Mouse (Mus musculus) heart, embryonic 16.5 days (tissue): ENCODE data around the gene Prkcd. TPM values are rescaled to one million over a fixed set of nuclear protein-coding genes. Genes with fewer than 3 reads are reported as not detected.

ENCODE experiments used
- ATAC-seq: fragments of 200-750 bp; cut with Nextera tagmentation; replicated peaks from 2 replicates; pipeline ENCODE4 v1.8.0; 2017; ENCODE audit warnings: moderate number of reproducible peaks; ENCODE audit not compliant: insufficient read depth, low FRiP score; ENCODE audit errors: extremely low read depth
- H3K27ac ChIP-seq: fragments of 300-500 bp; sonication (generic); 2 replicates; pipeline ENCODE4 v1.5.1; 2014; ENCODE audit warnings: mild to moderate bottlenecking, low read length, control low read depth, moderate library complexity
- H3K27me3 ChIP-seq: fragments of 300-500 bp; sonication (generic); 2 replicates; pipeline ENCODE4 v1.6.1; 2014; ENCODE audit warnings: low read length, mixed read lengths; ENCODE audit not compliant: control insufficient read depth, insufficient read depth
- H3K36me3 ChIP-seq: fragments of 300-500 bp; sonication (generic); 2 replicates; pipeline ENCODE4 v1.6.1; 2014; ENCODE audit not compliant: control insufficient read depth, insufficient read depth
- H3K4me1 ChIP-seq: fragments of 300-500 bp; sonication (generic); 2 replicates; pipeline ENCODE4 v1.6.1; 2014; ENCODE audit warnings: low read length, mixed read lengths; ENCODE audit not compliant: control insufficient read depth, insufficient read depth
- H3K4me2 ChIP-seq: fragments of 300-500 bp; sonication (generic); 2 replicates; pipeline ENCODE4 v1.6.1; 2014; ENCODE audit warnings: low read depth, mild to moderate bottlenecking, control low read depth, low read length
- H3K4me3 ChIP-seq: fragments of 300-500 bp; sonication (generic); 2 replicates; pipeline ENCODE4 v1.5.1; 2014; ENCODE audit warnings: mild to moderate bottlenecking, control low read depth, low read length
- H3K9ac ChIP-seq: fragments of 300-500 bp; sonication (generic); 2 replicates; pipeline ENCODE4 v1.6.1; 2014; ENCODE audit warnings: low read length, control low read depth
- H3K9me3 ChIP-seq: fragments of 300-500 bp; sonication (generic); replicated peaks from 2 replicates; pipeline ENCODE4 v1.6.1; 2016; ENCODE audit warnings: low read length; ENCODE audit not compliant: control insufficient read depth
- WGBS: fragments of 180-500 bp; shearing (Covaris S2); extraction: QIAGEN DNeasy Blood & Tissue Kit; methylation state at CpG from one replicate; pipeline ENCODE4 v1.1.7; 2014; 5-methylcytosine and 5-hydroxymethylcytosine counted together
- polyA plus RNA-seq: library from polyadenylated mRNA; unstranded; fragments of >200 nt; fragmentation: Nextera tagmentation; extraction: Ambion mirVana; gene quantifications from 2 replicates; pipeline ENCODE4 v1.2.1, GENCODE M21; 2015

Gene Prkcd
- polyA plus RNA-seq, 1 experiment from 2014 or later: 40.7 TPM

GRCm38 (mm10) chr14:30618746-30619275 lies 7.2 kb downstream of the Prkcd start:
- H3K27ac ChIP-seq: no peak overlapping the region
- 89% methylated on average over 2 of the region's 2 CpGs for WGBS
- no peak overlapping the region for H3K4me3 ChIP-seq
- H3K36me3 ChIP-seq: no peaks in the 10 kb centered on the region
- no peak overlapping the region for H3K9ac ChIP-seq
- peaks cover 10% of the 10 kb centered on the region; the same call in 1 of the 2 replicates for H3K4me1 ChIP-seq
- no peaks in the 10 kb centered on the region for H3K27me3 ChIP-seq
- H3K9me3 ChIP-seq: no peaks in the 10 kb centered on the region
- ATAC-seq: no peak
- H3K4me2 ChIP-seq: no peak overlapping the region

- no peak overlapping the region for H3K9ac ChIP-seq
- 71% methylated on average over 2 of the region's 2 CpGs for WGBS
Measured at GRCm38 (mm10) chr14:30616751-30617150, 9.3 kb downstream of the Prkcd start.

GRCm38 (mm10) chr14:30612962-30613715 lies 12.9 kb downstream of the Prkcd start:
- H3K27me3 ChIP-seq: no peaks in the 10 kb centered on the region
- ATAC-seq: no peak
- no peak overlapping the region for H3K9ac ChIP-seq
- H3K36me3 ChIP-seq: 0 out of 2 replicates have a peak, but pooled peaks cover 3% of the 10 kb centered on the region
- WGBS: 78% methylated on average over 2 of the region's 2 CpGs
- no peaks in the 10 kb centered on the region for H3K9me3 ChIP-seq
- H3K4me3 ChIP-seq: no peak overlapping the region
- no peak overlapping the region for H3K4me2 ChIP-seq
- H3K27ac ChIP-seq: no peak overlapping the region
- H3K4me1 ChIP-seq: peaks cover 23% of the 10 kb centered on the region

More at GRCm38 (mm10) chr14:30616751-30617150, 9.3 kb downstream of the Prkcd start:
- Histone ChIP-seq H3K36me3 (no peaks in the 10 kb centered on the region), H3K9me3 (no peaks in the 10 kb centered on the region), H3K27ac (no peak overlapping the region), H3K27me3 (no peaks in the 10 kb centered on the region), H3K4me1 (peaks cover 14% of the 10 kb centered on the region; the same call in 1 of the 2 replicates), H3K4me2 (no peak overlapping the region), H3K4me3 (no peak overlapping the region)
- no peak for ATAC-seq

GRCm38 (mm10) chr14:30612523-30612922 lies 13.5 kb downstream of the Prkcd start:
- Histone ChIP-seq H3K9me3 (no peaks in the 10 kb centered on the region), H3K9ac (no peak overlapping the region), H3K4me1 (peaks cover 23% of the 10 kb centered on the region), H3K4me3 (no peak overlapping the region), H3K27ac (no peak overlapping the region), H3K4me2 (no peak overlapping the region), H3K36me3 (0 out of 2 replicates have a peak, but pooled peaks cover 3% of the 10 kb centered on the region), H3K27me3 (no peaks in the 10 kb centered on the region)
- peak; percentile 46; the same call in 1 of the 2 replicates for ATAC-seq
- 21% methylated on average over 7 of the region's 7 CpGs for WGBS

GRCm38 (mm10) chr14:30610940-30611339 lies 15.1 kb downstream of the Prkcd start:
- Histone ChIP-seq H3K4me3 (no peak overlapping the region), H3K36me3 (0 out of 2 replicates have a peak, but pooled peaks cover 3% of the 10 kb centered on the region), H3K9me3 (no peaks in the 10 kb centered on the region), H3K4me2 (no peak overlapping the region), H3K9ac (no peak overlapping the region), H3K4me1 (peaks cover 23% of the 10 kb centered on the region), H3K27ac (no peak overlapping the region), H3K27me3 (no peaks in the 10 kb centered on the region)
- WGBS: 70% methylated on average over 3 of the region's 3 CpGs
- no peak for ATAC-seq

- no peak for ATAC-seq
- no peak overlapping the region for H3K4me2 ChIP-seq
- H3K9ac ChIP-seq: no peak overlapping the region
- H3K27me3 ChIP-seq: no peaks in the 10 kb centered on the region
- peaks cover 23% of the 10 kb centered on the region for H3K4me1 ChIP-seq
- no peak overlapping the region for H3K27ac ChIP-seq
- no peaks in the 10 kb centered on the region for H3K9me3 ChIP-seq
- 74% methylated on average over 2 of the region's 2 CpGs for WGBS
- H3K36me3 ChIP-seq: 0 out of 2 replicates have a peak, but pooled peaks cover 3% of the 10 kb centered on the region
- H3K4me3 ChIP-seq: no peak overlapping the region
Measured at GRCm38 (mm10) chr14:30610304-30610703, 15.7 kb downstream of the Prkcd start.

- Histone ChIP-seq H3K9me3 (no peaks in the 10 kb centered on the region), H3K27me3 (no peaks in the 10 kb centered on the region), H3K4me1 (peaks cover 18% of the 10 kb centered on the region), H3K4me2 (no peak overlapping the region), H3K4me3 (no peak overlapping the region), H3K36me3 (0 out of 2 replicates have a peak, but pooled peaks cover 3% of the 10 kb centered on the region), H3K27ac (no peak overlapping the region), H3K9ac (no peak overlapping the region)
- no peak for ATAC-seq
- WGBS: 92% methylated on average over 3 of the region's 3 CpGs
Measured at GRCm38 (mm10) chr14:30609499-30609898, 16.5 kb downstream of the Prkcd start.

- Histone ChIP-seq H3K9me3 (no peaks in the 10 kb centered on the region), H3K9ac (no peak overlapping the region), H3K4me2 (no peak overlapping the region), H3K4me3 (no peak overlapping the region), H3K27ac (no peak overlapping the region), H3K36me3 (peaks cover 6% of the 10 kb centered on the region; the same call in 1 of the 2 replicates), H3K27me3 (no peaks in the 10 kb centered on the region), H3K4me1 (peaks cover 15% of the 10 kb centered on the region)
- no peak for ATAC-seq
- 82% methylated on average over 6 of the region's 6 CpGs for WGBS
Measured at GRCm38 (mm10) chr14:30608176-30608575, 17.8 kb downstream of the Prkcd start.

GRCm38 (mm10) chr14:30607696-30608095 lies 18.3 kb downstream of the Prkcd start:
- 79% methylated on average over 4 of the region's 4 CpGs for WGBS
- H3K27me3 ChIP-seq: no peaks in the 10 kb centered on the region
- H3K27ac ChIP-seq: no peak overlapping the region
- H3K9ac ChIP-seq: no peak overlapping the region
- no peak overlapping the region for H3K4me2 ChIP-seq
- peaks cover 7% of the 10 kb centered on the region; the same call in 1 of the 2 replicates for H3K36me3 ChIP-seq
- H3K9me3 ChIP-seq: no peaks in the 10 kb centered on the region
- no peak overlapping the region for H3K4me3 ChIP-seq
- ATAC-seq: no peak
- peaks cover 15% of the 10 kb centered on the region for H3K4me1 ChIP-seq
